Mouse (Mus musculus) heart, adult 2 months (tissue): ENCODE results near the gene Pif1.

Experiments
- CTCF ChIP-seq: fragments of 200-600 bp; IDR thresholded peaks from 2 replicates; pipeline ENCODE4 v1.8.1; 2022; ENCODE audit warnings: antibody characterized with exemption, mild to moderate bottlenecking, moderate library complexity
- EP300 ChIP-seq: fragments of 200-500 bp; IDR thresholded peaks from 2 replicates; pipeline ENCODE4 v1.6.1; 2011; ENCODE audit warnings: low read depth, low read length, control low read depth; ENCODE audit not compliant: insufficient read depth
- POLR2A ChIP-seq: fragments of 200-500 bp; IDR thresholded peaks from 2 replicates; pipeline ENCODE4 v1.6.1; 2011; ENCODE audit warnings: mild to moderate bottlenecking, low read depth, low read length, control low read depth; ENCODE audit not compliant: insufficient read depth

GRCm38 (mm10) chr9:65548311-65548710 is 38.6 kb upstream of the Pif1 start:
- TF ChIP-seq CTCF (no peak), POLR2A (no peak), EP300 (no peak)
